Mouse (Mus musculus): ENCODE results near the gene Agap1. TPM values are rescaled to one million over a fixed set of nuclear protein-coding genes. Genes with fewer than 3 reads are reported as not detected.

The Agap1 gene
- total RNA-seq, 2 experiments from 2014 or later = 292 to 293 TPM

DNA sequence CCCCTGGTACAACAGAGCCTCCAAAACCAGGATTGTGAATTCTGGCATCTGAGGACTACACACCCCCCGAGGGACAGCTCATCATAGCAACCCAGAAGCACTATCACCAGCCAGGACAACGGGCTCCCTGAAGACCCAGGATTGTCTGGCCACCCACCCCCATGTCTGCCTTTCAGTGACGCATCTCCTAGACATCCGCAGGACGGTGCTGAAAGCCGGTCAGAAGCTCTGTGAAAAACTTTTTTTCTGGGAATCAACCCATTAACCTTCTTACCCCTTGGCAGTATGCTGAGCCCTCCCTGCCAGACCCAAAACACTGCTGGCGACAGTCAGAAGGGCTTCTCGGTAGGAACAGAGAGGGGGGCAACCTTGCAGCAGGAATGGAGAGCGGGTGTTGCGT lies 426.2 kb downstream of the Agap1 start:
- H3K27ac ChIP-seq = no peak overlapping the region
- TF ChIP-seq CTCF (conservative IDR thresholded peaks at IDR 0.05) = no peak
- DNase-seq (ENCODE audit: low spot score in 2 of 2) = no peak
- H3K4me3 ChIP-seq = no peak overlapping the region

DNA sequence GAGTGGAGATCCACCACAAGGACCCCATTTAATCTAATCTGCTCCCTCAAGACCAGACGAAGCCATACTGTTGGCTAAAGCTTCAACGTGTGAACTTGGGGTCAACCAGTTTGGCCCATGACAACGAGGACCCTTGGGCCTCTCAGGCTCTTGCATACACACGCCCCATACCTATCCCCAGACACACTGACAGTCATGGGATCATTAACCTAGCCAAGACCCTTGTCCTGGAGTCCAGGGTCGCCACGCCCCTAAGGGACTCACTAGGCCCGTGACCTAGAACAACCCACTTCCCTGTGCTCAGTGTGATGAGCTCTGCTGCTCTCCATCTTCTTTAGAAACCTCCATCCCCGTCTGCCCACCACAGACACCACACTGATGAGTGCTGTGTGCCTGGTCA lies 429.7 kb downstream of the Agap1 start:
- Histone ChIP-seq H3K27ac (no peak overlapping the region), H3K4me3 (no peak overlapping the region)
- no peak for DNase-seq (ENCODE audit: low spot score in 2 of 2)
- TF ChIP-seq CTCF (conservative IDR thresholded peaks at IDR 0.05) = no peak

DNA sequence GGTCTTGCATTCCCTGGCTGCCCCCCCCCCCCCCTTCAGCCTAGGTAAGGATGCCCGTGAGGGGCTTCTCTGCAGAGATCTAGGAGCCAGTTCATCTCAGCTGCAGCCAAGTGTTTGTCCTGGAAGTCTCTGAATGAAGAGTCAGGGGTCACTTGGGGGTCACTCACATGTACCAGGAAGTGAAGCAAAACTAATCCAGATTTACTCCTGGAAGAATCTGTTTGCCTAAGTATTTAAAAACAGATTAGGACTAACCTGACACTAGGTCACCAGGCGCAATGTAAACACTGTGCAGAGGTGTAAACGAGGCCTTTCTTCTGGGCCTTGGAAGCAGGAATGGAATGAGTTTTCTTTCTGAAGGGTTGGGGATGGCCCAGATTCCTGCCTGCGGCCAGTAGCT lies 431.1 kb downstream of the Agap1 start:
- Histone ChIP-seq H3K27ac (no peak overlapping the region), H3K4me3 (no peak overlapping the region)
- no peak for TF ChIP-seq CTCF (conservative IDR thresholded peaks at IDR 0.05)
- no peak for DNase-seq (ENCODE audit: low spot score in 2 of 2)

DNA sequence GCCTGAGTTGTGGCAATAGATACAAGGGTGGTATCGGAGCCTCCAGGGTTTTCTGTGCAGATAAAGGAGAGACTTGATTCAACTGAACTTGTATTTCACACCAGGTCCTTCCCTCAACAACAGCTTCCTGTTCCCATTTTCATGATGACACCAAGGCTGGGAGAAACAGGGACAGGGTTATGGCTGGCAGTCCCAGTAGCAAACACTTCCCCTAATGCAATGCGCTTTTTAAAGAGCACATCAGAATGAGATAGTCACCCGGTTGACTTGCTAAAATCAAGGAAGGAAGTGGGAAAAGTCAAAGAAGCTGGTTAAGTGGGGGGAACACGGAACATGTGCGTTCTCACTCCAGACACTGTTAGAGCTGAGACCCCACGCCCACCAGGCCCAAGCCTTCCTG lies 436.8 kb downstream of the Agap1 start:
- DNase-seq (ENCODE audit: low spot score in 2 of 2) = no peak
- TF ChIP-seq CTCF (conservative IDR thresholded peaks at IDR 0.05) = no peak
- H3K27ac ChIP-seq = no peak overlapping the region

DNA sequence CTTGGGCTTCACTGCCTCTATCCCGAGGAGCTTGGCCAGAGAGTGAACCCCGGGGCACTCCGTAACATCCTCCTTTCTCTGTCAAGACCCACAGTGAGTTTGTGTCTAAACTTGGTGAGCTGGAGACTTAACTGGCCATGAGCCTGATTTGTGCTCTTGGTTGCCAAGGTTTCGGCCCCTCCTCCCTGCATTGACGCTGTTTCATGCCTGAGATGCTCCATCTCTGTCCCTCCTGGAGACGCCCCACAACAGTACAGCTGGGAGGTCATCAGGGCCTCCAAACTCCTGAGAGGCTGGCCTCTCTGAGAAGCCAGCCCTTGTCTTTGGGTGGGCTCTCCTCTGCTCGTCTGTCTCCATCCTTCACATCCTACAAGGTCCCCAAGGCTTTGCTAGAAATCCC lies 437.7 kb downstream of the Agap1 start:
- H3K4me3 ChIP-seq = no peak overlapping the region
- TF ChIP-seq CTCF (conservative IDR thresholded peaks at IDR 0.05) = no peak

More for the DNA sequence above, 436.8 kb downstream of the Agap1 start:
- H3K4me3 ChIP-seq = no peak overlapping the region

DNA sequence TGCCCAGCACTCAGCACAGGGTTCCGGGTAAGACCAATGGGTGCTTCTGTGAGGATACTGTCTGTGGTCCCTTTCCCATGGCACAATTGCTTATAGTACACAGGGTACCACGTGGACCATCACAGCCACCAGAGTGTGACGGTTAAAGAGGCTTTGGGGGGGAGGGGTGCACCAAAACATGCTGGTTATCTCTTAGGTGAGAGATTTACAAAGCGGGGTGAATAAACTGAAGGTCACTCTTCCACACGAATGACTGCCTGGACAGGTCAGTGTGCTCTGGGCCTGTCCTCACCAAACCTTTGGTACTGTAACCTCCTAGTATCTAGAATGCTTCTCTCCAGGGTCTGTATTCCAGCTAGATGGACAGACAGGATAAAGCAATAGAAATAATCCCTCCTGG lies 441.2 kb downstream of the Agap1 start:
- DNase-seq (ENCODE audit: low spot score in 2 of 2) = no peak
- no peak overlapping the region for H3K27ac ChIP-seq
- no peak for TF ChIP-seq CTCF (conservative IDR thresholded peaks at IDR 0.05)
- H3K4me3 ChIP-seq = no peak overlapping the region

More for the DNA sequence above, 437.7 kb downstream of the Agap1 start:
- DNase-seq (ENCODE audit: low spot score in 2 of 2) = no peak
- H3K27ac ChIP-seq = no peak overlapping the region

DNA sequence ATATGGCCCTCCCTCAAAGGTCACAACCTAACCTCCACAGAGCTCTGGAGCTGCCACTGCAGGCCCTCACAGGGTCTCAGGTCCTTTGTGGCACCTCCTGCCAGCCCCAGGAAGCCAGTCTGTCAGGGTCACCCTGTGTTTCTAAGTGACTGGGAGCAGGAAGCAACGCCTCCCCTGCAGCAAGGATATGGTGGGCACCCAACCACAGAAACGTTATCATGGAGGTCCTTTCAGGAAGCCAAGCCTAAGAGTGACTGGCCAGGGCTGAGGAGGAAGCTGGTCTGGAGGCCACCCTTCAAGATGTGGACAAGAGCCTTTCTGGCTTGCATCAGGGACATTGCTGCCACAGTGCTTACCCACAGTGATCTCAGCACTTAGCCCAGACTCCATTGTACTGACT lies 444.4 kb downstream of the Agap1 start:
- no peak for TF ChIP-seq CTCF (conservative IDR thresholded peaks at IDR 0.05)
- Histone ChIP-seq H3K27ac (no peak overlapping the region), H3K4me3 (no peak overlapping the region)
- no peak for DNase-seq (ENCODE audit: low spot score in 2 of 2)

DNA sequence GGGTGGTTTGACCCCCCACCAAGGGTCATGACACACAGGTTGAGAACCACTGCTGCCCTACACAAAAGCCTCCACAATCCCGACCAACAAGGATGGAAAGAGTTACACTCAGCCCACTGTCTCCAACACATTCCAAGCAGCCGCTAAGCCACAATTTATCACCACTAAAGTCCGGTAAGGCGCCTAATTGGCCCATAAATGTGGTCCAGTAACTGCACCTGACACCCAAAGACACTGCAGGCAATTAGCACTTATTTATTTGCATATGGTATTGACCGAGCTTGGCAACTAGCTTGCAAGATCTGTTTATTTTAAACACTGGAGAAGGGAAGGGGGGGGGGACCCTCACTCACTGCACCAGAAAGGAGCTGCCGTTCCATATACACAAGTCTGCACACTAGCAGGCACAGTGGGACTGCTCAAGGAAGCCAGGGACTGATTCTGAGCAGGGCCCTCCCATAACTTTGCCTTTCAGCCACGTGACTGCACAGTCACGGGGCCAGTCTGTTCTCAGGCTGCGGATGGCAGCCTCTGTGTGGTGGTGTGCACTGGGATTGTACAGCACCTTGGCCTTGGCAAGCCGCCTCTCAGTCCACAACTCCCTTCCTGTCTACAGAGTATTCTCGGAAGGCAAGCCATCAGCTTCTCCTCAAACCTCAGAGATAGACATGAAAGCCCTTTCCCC lies 445.3 kb downstream of the Agap1 start:
- TF ChIP-seq CTCF (conservative IDR thresholded peaks at IDR 0.05) = no peak

DNA sequence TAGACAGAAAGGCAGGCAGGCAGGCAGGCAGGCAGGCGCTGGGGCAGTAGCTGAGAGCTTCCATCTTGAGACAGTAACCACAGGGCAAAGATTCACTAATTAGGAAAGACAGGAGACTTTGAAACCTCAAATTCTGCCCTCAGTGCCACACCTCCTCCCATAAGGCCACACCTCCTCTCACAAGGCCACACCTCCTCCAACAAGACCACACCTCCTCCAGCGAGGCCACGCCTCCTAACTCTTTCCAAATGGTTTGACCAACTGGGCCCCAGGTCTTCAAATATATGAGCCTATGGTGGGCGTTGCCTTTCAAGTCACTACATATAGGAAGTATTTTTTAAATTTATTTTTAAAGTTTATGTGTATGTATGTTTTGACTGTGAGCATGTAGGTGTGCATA lies 446.8 kb downstream of the Agap1 start:
- no peak for TF ChIP-seq CTCF (conservative IDR thresholded peaks at IDR 0.05)
- no peak overlapping the region for H3K27ac ChIP-seq

More for the DNA sequence above, 445.3 kb downstream of the Agap1 start:
- no peak overlapping the region for H3K4me3 ChIP-seq
- H3K27ac ChIP-seq = no peak overlapping the region
- DNase-seq (ENCODE audit: low spot score in 2 of 2) = no peak

DNA sequence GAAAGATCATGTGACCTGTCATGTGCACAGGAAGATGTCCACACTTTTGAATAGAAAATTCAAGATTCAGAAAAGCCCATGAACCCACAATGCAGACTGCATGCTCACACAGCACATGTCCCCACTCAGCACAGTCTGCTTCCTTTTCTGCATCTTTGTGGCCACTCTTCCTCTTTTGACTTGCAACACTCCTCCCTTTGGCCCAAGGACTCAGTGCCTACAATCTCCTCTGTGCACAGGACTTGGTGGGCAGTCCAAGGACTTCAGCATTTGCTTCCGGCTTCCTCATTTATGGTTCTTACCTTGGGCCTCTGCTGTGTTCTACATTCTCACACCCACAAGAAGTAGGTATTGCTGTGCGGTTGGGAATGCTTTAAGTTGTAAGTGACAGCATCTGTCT lies 447.6 kb downstream of the Agap1 start:
- Histone ChIP-seq H3K27ac (no peak overlapping the region), H3K4me3 (no peak overlapping the region)
- no peak for DNase-seq (ENCODE audit: low spot score in 2 of 2)
- TF ChIP-seq CTCF (conservative IDR thresholded peaks at IDR 0.05) = no peak

More for the DNA sequence above, 446.8 kb downstream of the Agap1 start:
- no peak overlapping the region for H3K4me3 ChIP-seq
- DNase-seq (ENCODE audit: low spot score in 2 of 2) = no peak

DNA sequence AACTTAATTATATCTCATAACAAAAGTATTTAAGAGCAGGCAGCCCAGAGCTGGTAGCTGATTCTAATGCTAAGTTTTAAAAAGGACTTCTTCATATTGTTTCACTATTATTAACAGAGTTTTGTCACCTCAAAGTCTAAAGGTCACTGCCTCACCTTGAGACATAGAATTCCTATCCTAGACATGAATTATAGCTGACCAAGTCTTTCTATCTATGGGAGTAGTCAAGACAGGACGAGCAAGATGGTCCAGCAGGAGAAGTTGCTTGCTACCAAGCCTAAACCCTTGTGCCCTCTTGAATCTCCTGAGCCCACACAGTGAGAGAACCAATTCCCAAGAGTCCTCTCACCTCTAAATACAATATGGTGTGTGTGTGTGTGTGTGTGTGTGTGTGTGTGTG lies 448.0 kb downstream of the Agap1 start:
- Histone ChIP-seq H3K27ac (no peak overlapping the region), H3K4me3 (no peak overlapping the region)
- TF ChIP-seq CTCF (conservative IDR thresholded peaks at IDR 0.05) = no peak
- DNase-seq (ENCODE audit: low spot score in 2 of 2) = no peak

DNA sequence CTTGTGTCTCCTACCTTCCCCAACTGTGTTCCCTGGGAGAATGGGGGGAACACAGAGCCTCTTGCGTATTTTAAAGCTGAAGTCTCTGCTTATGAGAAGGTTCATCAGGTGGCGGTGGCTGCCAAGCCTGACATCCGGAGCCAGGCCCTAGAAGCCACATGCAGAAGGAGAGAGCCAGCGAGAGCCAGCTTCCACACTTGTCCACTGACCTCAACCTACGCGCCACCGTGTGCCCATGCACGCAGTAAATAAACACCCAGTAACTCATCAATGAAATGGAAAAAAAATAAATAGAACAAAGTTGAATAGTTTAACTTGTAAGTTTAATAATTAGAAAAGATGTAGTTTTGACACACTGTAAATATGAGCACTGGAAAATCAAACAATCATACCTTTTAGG lies 455.2 kb downstream of the Agap1 start:
- TF ChIP-seq CTCF (conservative IDR thresholded peaks at IDR 0.05) = no peak
- Histone ChIP-seq H3K4me3 (no peak overlapping the region), H3K27ac (no peak overlapping the region)
- no peak for DNase-seq (ENCODE audit: low spot score in 2 of 2)

DNA sequence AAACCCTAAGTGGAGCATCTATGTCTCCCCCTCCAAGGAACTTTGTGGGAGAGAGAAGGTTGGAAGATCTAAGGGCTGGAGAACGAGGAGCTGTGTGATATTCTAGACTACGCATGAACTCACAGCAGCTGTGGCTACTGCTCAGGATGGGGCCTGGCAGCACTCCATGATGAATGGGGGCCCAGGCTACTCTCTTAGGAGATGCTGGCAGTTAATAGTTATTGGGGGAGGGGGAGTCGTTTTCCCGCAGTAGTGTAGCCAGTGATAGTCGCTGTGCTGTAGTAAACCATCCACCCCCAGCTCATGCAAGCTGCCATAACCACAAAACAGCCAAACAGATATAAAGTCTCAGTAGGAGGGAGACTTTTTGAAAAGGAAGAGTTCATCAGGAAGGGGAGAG lies 457.8 kb downstream of the Agap1 start:
- H3K4me3 ChIP-seq = no peak overlapping the region
- no peak for DNase-seq (ENCODE audit: low spot score in 2 of 2)
- no peak for TF ChIP-seq CTCF (conservative IDR thresholded peaks at IDR 0.05)
- H3K27ac ChIP-seq = no peak overlapping the region

DNA sequence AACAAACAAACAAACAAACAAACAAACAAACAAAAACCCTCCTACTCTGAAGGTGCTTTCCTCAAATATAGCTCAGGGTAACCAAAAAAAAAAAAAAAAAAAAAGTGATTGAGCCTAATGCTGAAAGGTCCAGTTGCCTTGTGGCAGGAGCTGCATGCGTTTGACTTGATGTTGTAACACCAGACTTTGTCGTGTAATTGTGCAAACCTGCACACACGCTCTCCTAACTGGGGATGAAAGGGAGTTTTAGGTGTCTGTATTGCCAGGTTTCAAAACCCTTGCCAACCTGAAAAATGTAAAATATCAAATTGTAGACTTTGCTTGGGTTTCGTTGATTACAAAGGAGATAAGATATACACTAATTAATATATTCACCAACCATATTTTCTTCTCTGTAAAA lies 459.0 kb downstream of the Agap1 start:
- no peak overlapping the region for H3K4me3 ChIP-seq
- DNase-seq (ENCODE audit: low spot score in 2 of 2) = no peak
- no peak overlapping the region for H3K27ac ChIP-seq
- no peak for TF ChIP-seq CTCF (conservative IDR thresholded peaks at IDR 0.05)
